Mouse (Mus musculus): ENCODE data around the gene Hist2h4. TPM values are rescaled to one million over a fixed set of nuclear protein-coding genes. Genes with fewer than 3 reads are reported as not detected.
A peak's percentile ranks its signal among the peaks of the same experiment; 100 is the strongest.
"Not testable (repeated sequence)": the region's sequence is repeated elsewhere in the genome, so short reads cannot be mapped to it uniquely, and the experiment has no call there.

The Hist2h4 gene
- 1 to 10 TPM; 7.5 to 8.7 TPM for total RNA-seq (2021)
- long read RNA-seq, experiment 1: 0 reads
- long read RNA-seq, experiment 2: 0 reads

DNA sequence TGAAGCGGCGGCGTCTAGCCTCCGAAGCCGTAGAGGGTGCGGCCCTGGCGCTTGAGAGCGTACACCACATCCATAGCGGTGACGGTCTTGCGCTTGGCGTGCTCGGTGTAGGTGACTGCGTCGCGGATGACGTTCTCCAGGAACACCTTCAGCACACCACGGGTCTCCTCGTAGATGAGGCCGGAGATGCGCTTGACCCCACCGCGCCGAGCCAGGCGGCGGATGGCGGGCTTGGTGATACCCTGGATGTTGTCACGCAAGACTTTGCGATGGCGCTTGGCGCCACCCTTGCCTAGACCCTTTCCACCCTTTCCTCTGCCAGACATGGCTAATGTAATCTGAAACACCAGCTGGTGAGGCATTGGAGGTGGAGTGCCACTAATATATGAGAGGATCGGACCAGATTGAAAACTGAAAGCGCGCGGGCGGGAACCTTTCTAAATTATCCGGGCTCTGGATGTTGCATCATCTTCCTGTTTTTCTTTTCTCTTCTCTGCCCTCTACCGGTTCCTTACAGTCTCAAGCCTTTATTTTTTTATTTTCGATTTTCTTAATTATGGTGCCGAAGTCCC lies at the start of gene Hist2h4:
TSS of gene Hist2h4 (minus strand) at position 333 of the 572 bp plus-strand sequence.
- peak; percentile 92 for DNase-seq

- DNase-seq: no peak
Measured at GRCm38 (mm10) chr3:96312341-96313098, 49.4 kb upstream of the Hist2h4 start.

- no peak for DNase-seq
Measured at GRCm38 (mm10) chr3:96309441-96309840, 46.3 kb upstream of the Hist2h4 start.

GRCm38 (mm10) chr3:96306506-96306905 lies 43.4 kb upstream of the Hist2h4 start:
- DNase-seq: no peak

DNA sequence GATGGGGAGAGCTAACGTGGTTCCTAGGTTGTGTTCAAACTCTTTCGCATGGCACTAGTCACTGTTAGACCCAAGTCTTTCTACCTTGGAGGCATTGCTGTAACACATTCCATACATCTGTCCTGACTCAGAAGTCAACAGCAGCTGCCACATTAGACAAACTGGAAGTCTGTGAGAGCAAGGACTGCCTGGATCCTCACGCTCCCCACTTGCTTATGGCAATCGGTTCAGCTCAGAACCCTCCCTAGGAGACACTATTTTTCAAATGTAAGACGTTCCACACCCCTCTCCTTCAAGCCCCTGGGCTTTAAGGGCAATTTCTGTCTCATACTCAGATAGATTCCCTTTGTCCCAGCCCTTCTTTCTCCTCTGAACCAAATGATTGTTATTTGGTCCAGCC lies 39.0 kb upstream of the Hist2h4 start:
- no peak for DNase-seq

- no peak for DNase-seq
Measured at GRCm38 (mm10) chr3:96300706-96301529, 37.8 kb upstream of the Hist2h4 start.

GRCm38 (mm10) chr3:96299562-96299961 lies 36.5 kb upstream of the Hist2h4 start:
- DNase-seq: no peak

DNA sequence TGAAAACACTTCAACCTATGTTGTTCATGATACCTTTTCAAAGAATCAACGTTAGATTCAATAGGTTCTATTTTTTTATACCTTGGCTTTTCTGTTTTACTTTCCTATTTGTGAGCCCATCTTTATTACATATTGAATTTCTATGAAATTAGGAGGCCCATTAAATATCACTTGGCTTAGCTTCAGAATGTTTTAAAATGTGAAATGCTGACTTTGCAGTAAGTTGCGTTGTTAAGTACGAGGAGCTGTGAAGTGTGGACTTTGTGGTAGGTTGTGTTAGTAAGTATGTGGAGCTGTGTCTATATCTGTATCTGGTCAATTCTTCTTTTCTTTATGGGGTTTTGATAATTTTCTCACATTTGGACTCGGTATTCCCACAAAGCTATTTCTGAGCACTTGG lies 35.2 kb upstream of the Hist2h4 start:
- no peak for DNase-seq

DNA sequence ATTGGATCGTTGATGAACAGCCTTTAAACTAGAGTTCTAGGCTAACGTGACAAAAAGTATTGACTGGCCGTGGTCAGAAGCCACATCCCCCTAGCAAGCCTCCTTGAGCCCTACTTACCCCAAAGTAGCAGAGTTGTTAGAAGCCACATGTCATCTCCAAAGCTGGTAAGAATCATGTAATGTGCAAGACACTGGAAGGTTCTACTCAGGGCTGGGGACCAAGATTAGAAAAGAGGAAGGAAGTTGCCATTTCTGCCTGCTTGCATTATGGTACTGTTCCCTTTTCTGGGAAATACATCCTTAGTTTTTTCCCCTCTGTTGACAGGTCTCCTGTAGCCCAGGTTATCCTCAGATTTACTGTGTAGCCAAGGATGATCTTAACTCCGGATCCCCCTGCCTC lies 30.7 kb upstream of the Hist2h4 start, which contains the start of gene Fcgr1:
TSS of gene Fcgr1 (minus strand) at position 183 of the 400 bp plus-strand sequence.
- DNase-seq: no peak

- DNase-seq: no peak
Measured at GRCm38 (mm10) chr3:96293368-96293767, 30.3 kb upstream of the Hist2h4 start.

- DNase-seq: no peak
Measured at GRCm38 (mm10) chr3:96292641-96293040, 29.5 kb upstream of the Hist2h4 start.

- not testable (repeated sequence) for DNase-seq
Measured at GRCm38 (mm10) chr3:96290727-96291126, 27.6 kb upstream of the Hist2h4 start.

DNA sequence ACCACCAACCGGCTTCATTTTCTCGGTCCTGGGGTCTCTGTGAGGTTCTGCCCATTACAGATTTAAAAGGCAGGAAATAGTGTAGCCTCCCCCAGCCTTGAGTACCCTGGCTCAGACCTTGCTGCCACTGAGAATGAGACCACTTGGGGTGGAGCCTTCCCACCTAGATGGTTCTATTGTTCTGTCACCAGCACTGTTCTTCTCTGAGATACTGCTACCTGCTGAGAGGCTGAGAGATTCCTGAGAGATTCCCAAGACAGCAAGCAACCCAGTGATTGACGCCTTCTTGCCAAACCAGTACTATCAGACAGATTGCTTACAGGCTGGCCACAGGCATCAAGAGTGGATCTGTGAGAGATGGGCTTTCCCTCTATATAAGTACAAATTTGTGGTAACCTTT lies 26.1 kb upstream of the Hist2h4 start:
- no peak for DNase-seq

DNA sequence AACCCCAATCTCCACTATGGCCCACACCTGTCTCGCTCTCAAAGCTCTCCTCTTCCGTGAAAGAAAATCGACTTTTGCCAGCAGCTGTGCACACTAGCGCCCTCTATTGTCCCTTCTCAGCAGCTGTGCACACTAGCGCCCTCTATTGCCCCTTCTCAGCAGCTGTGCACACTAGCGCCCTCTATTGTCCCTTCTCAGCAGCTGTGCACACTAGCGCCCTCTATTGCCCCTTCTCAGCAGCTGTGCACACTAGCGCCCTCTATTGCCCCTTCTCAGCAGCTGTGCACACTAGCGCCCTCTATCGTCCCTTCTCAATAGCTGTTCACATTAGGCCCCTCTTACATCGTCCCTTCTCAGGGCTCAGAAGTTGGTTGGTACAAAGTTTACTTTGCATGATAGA lies 24.2 kb upstream of the Hist2h4 start:
- DNase-seq: not testable (repeated sequence)

DNA sequence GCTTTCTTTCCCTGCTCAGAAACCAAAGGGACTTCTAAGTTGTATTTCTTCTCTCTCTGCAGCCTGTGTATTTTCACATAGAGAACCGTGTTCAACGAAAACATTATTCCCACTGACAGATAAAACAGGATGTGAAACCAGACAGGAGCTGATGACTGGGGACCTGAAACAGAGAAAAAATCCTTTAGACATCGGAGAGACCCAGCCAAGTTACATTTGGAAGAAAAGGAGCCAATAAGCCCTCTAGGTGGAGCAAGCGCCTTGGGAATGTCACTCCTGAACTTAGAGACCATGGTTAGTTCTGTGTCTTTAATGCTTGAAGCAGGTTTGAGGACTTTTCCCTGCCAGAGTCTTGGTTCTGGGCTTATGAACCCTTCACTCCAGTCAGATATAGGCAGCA lies 21.3 kb upstream of the Hist2h4 start:
- DNase-seq: no peak

DNA sequence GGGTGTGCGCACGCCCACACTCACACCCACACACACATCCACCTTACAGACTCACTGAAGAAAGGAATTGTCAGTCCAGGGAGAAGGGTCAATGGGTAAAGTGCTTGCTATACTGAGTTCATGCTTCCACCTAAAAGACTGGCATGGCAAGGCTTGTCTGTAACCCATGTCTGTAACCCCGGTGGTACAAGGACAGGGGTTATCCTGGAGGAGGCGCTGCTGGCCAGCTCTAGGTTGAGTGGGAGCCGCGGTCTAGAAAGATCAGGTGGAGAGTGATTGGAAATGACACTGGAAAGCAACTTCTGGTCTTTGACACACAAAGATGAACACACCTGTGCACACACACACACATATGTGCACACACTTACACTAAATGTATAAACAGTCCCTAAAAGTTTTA lies 17.5 kb upstream of the Hist2h4 start:
- DNase-seq: no peak

- peak; percentile 90 for DNase-seq
Measured at GRCm38 (mm10) chr3:96277800-96278624, 14.9 kb upstream of the Hist2h4 start.

- no peak for DNase-seq
Measured at GRCm38 (mm10) chr3:96277428-96277799, 14.3 kb upstream of the Hist2h4 start.

GRCm38 (mm10) chr3:96273591-96274465 lies 10.7 kb upstream of the Hist2h4 start:
- DNase-seq: no peak

DNA sequence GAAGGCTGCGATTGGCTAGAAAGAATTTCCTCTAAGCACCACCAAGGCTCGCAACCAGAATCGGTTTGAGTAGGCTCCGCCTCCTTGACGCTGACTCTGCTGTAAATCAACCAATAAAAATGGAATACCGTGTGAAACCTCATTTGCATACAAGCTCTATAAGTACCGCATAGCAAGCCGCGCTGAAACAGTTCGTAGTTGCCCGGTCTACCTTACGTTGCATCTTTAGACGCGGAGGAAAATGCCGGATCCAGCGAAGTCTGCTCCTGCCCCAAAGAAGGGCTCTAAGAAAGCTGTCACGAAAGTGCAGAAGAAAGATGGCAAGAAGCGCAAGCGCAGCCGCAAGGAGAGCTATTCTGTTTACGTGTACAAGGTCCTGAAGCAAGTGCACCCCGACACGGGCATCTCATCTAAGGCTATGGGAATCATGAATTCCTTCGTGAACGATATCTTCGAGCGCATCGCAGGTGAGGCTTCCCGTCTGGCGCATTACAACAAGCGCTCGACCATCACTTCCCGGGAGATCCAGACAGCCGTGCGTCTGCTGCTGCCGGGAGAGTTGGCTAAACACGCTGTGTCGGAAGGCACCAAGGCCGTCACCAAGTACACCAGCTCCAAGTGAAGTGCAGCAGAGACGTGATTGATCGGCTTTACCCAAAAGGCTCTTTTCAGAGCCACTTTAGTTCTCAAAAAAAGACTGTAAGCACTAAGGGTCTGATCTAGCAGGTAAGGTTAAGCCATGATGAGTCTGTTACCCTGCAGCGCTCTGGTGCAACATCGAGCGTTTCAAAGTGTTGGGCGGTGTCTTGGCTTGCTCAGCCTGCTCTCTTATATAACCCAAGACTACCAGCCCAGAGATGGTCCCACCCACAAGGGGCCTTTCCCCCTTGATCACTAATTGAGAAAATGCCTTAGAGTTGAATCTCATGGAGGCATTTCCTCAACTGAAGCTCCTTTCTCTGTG lies 6.7 kb upstream of the Hist2h4 start, which contains the start of gene Hist2h2bb:
TSS of gene Hist2h2bb (plus strand) at position 242 of the 964 bp plus-strand sequence.
- DNase-seq: peak; percentile 91
